Mouse (Mus musculus) midbrain, postnatal 0 days (tissue): ENCODE data around the gene Pde4b. TPM values are rescaled to one million over a fixed set of nuclear protein-coding genes. Genes with fewer than 3 reads are reported as not detected.

Experiments
- ATAC-seq: fragments of 200-750 bp; cut with Nextera tagmentation; 2 replicates; pipeline ENCODE4 v1.8.0; 2017; ENCODE audit warnings: moderate number of reproducible peaks, mild to moderate bottlenecking, moderate TSS enrichment, moderate library complexity; ENCODE audit not compliant: low FRiP score
- DNase-seq: peaks from one replicate; pipeline ENCODE4 v3.0.0-alpha.2; 2015; ENCODE audit warnings: low spot score
- H3K27ac ChIP-seq: fragments of 300-500 bp; sonication (generic); 2 replicates; pipeline ENCODE4 v1.5.1; 2014; ENCODE audit warnings: low read depth, mild to moderate bottlenecking, low read length, mixed read lengths
- H3K27me3 ChIP-seq: fragments of 300-500 bp; sonication (generic); 2 replicates; pipeline ENCODE4 v1.6.1; 2014; ENCODE audit warnings: low read length, control low read depth, mixed read lengths; ENCODE audit not compliant: insufficient read depth
- H3K36me3 ChIP-seq: fragments of 300-500 bp; sonication (generic); 2 replicates; pipeline ENCODE4 v1.6.1; 2014; ENCODE audit warnings: low read length, control low read depth, mixed read lengths; ENCODE audit not compliant: insufficient read depth
- H3K4me1 ChIP-seq: fragments of 300-500 bp; sonication (generic); 2 replicates; pipeline ENCODE4 v1.6.1; 2014; ENCODE audit warnings: mild to moderate bottlenecking, control low read depth, antibody characterized with exemption, low read length, mixed read lengths; ENCODE audit not compliant: insufficient read depth
- H3K4me2 ChIP-seq: fragments of 300-500 bp; sonication (generic); 2 replicates; pipeline ENCODE4 v1.6.1; 2014; ENCODE audit warnings: low read depth, mild to moderate bottlenecking, low read length, mixed read lengths; ENCODE audit not compliant: poor library complexity, severe bottlenecking
- H3K4me3 ChIP-seq: fragments of 300-500 bp; sonication (generic); 2 replicates; pipeline ENCODE4 v1.5.1; 2014; ENCODE audit warnings: low read depth, mild to moderate bottlenecking, low read length, moderate library complexity
- H3K9ac ChIP-seq: fragments of 300-500 bp; sonication (generic); replicated peaks from 2 replicates; pipeline ENCODE4 v1.6.1; 2014; ENCODE audit warnings: mild to moderate bottlenecking, low read length, moderate library complexity, mixed read lengths; ENCODE audit not compliant: poor library complexity, severe bottlenecking
- H3K9me3 ChIP-seq: fragments of 300-500 bp; sonication (generic); 2 replicates; pipeline ENCODE4 v1.6.1; 2016; ENCODE audit warnings: low read length, control low read depth
- CTCF ChIP-seq: IDR thresholded peaks from 2 replicates; pipeline ENCODE4 v1.5.1; 2016; ENCODE audit warnings: antibody characterized with exemption, mild to moderate bottlenecking
- WGBS: fragments of 180-500 bp; shearing (Covaris S2); extraction: QIAGEN DNeasy Blood & Tissue Kit; methylation state at CpG from one replicate; pipeline ENCODE4 v1.1.7; 2014; 5-methylcytosine and 5-hydroxymethylcytosine counted together
- polyA plus RNA-seq: library from polyadenylated mRNA; unstranded; fragments of >200 nt; fragmentation: Nextera tagmentation; extraction: Ambion mirVana; gene quantifications from 2 replicates; pipeline ENCODE4 v1.2.1, GENCODE M21; 2015
- total RNA-seq: library from RNA; depleted of rRNA; stranded (reverse); fragments of >200 nt; gene quantifications from 2 replicates; pipeline ENCODE4 v1.2.3, GENCODE M21; 2014

The Pde4b gene
- total and polyA plus RNA-seq, 2 experiments from 2014 or later = 65.5 to 90.1 TPM

GRCm38 (mm10) chr4:102507753-102508152, 420.4 kb downstream of the Pde4b start:
- Histone ChIP-seq H3K4me2 (no peak overlapping the region), H3K9me3 (no peaks in the 10 kb centered on the region), H3K27ac (no peak overlapping the region), H3K36me3 (no peaks in the 10 kb centered on the region), H3K27me3 (no peaks in the 10 kb centered on the region), H3K4me3 (no peak overlapping the region), H3K9ac (no peak overlapping the region), H3K4me1 (peaks cover 6% of the 10 kb centered on the region; the same call in 1 of the 2 replicates)
- ATAC-seq (no peak), DNase-seq (no peak)
- 83% methylated on average over 2 of the region's 2 CpGs for WGBS
- peak; percentile 25 for TF ChIP-seq CTCF

GRCm38 (mm10) chr4:102510061-102510460, 422.7 kb downstream of the Pde4b start:
- ATAC-seq = no peak

DNA sequence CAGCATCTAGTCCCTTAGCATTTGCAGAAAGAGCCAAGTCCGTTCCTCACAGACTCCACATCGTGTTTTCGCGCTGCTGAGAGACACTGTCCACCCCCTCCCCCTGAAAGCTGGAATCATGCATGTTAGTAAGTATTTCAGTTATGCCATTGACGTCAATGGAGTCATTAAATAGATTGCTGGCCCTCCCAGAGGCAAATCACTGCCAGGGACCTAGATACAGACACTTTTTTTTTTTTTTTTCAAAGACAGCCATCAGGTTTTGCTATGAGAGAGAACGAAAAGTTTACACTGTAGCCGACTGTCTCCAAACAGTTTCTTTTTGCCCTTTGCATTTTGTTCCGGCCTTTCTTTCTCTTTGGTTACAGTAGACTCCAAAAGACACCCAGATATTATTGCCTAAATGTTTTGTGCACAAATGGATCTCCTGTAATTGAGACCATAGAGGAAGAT, 423.6 kb downstream of the Pde4b start:
- Histone ChIP-seq H3K27me3 (no peaks in the 10 kb centered on the region), H3K4me1 (peaks cover 6% of the 10 kb centered on the region; the same call in 1 of the 2 replicates), H3K4me2 (peak overlapping the region; percentile 12; the same call in 1 of the 2 replicates), H3K9me3 (no peaks in the 10 kb centered on the region), H3K4me3 (no peak overlapping the region), H3K36me3 (no peaks in the 10 kb centered on the region), H3K27ac (peak overlapping the region; percentile 58), H3K9ac (no peak overlapping the region)
- DNase-seq = peak; percentile 79
- ATAC-seq = peak; percentile 81; the same call in 1 of the 2 replicates
- WGBS = 35% methylated on average over 8 of the region's 8 CpGs
- TF ChIP-seq CTCF = no peak

More at GRCm38 (mm10) chr4:102510061-102510460, 422.7 kb downstream of the Pde4b start:
- WGBS = 81% methylated on average over 6 of the region's 6 CpGs
- Histone ChIP-seq H3K4me2 (no peak overlapping the region), H3K4me1 (peaks cover 6% of the 10 kb centered on the region; the same call in 1 of the 2 replicates), H3K36me3 (no peaks in the 10 kb centered on the region), H3K4me3 (no peak overlapping the region), H3K9ac (no peak overlapping the region), H3K9me3 (no peaks in the 10 kb centered on the region), H3K27me3 (no peaks in the 10 kb centered on the region), H3K27ac (no peak overlapping the region)
- no peak for DNase-seq
- no peak for TF ChIP-seq CTCF

DNA sequence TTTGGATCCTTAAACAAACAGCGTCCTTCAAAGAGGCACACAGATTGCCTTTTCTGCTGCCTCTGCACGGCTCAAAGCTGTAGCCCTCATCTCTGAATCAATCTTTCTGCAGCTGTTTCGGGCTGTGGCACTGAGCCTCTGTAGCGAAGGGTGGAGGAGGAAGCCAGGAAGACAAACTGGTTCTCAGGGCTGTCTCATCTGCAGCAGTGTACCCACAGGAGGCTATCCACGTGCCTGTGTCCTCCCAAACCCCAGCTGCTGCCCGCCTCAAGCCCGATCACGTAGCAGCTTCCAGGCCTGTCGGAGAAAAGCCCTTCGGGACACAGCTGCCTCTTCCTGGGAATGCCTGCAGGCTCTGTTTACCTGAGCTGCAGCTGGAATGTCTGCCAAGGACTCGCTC, 424.2 kb downstream of the Pde4b start:
- WGBS = 16% methylated on average over 11 of the region's 11 CpGs
- DNase-seq (peak; percentile 41), ATAC-seq (0 out of 2 replicates have a peak, but pooled peaks have one; percentile 20)
- H3K4me3 ChIP-seq = no peak overlapping the region
- no peaks in the 10 kb centered on the region for H3K36me3 ChIP-seq
- no peaks in the 10 kb centered on the region for H3K9me3 ChIP-seq
- peak overlapping the region; percentile 58 for H3K27ac ChIP-seq
- H3K9ac ChIP-seq = peak overlapping the region; percentile 33; the same call in 1 of the 2 replicates
- peaks cover 6% of the 10 kb centered on the region; the same call in 1 of the 2 replicates for H3K4me1 ChIP-seq
- no peak for TF ChIP-seq CTCF
- peak overlapping the region; percentile 12; the same call in 1 of the 2 replicates for H3K4me2 ChIP-seq
- H3K27me3 ChIP-seq = no peaks in the 10 kb centered on the region

GRCm38 (mm10) chr4:102512940-102513339, 425.6 kb downstream of the Pde4b start:
- H3K9me3 ChIP-seq = no peaks in the 10 kb centered on the region
- no peaks in the 10 kb centered on the region for H3K27me3 ChIP-seq
- no peak overlapping the region for H3K4me3 ChIP-seq
- 87% methylated on average over 7 of the region's 7 CpGs for WGBS
- no peak for TF ChIP-seq CTCF
- H3K9ac ChIP-seq = no peak overlapping the region
- ATAC-seq (no peak), DNase-seq (no peak)
- H3K36me3 ChIP-seq = no peaks in the 10 kb centered on the region
- no peak overlapping the region for H3K4me2 ChIP-seq
- no peak overlapping the region for H3K27ac ChIP-seq
- H3K4me1 ChIP-seq = peaks cover 6% of the 10 kb centered on the region; the same call in 1 of the 2 replicates

DNA sequence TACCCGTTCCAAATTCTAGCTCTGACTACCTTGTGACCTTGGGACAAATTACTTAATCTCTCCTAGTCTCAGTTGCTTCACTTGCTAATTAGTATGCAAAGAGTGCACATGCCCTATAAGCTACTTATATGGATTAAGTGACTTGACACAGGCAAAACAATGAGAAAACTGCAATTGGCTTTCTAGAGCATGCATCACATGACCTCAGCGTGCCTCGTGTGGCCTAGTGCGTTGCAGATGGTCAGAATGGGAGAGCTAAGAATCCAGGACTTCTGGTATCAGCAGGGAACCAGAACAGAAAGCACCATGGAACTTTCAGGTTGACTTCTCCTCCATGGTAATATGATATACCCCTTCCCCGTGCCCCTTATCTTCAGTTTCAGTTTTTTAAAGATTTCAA, 426.2 kb downstream of the Pde4b start:
- WGBS = 34% methylated on average over 5 of the region's 5 CpGs
- no peak for TF ChIP-seq CTCF
- Histone ChIP-seq H3K4me3 (no peak overlapping the region), H3K4me1 (peaks cover 6% of the 10 kb centered on the region; the same call in 1 of the 2 replicates), H3K36me3 (no peaks in the 10 kb centered on the region), H3K9ac (no peak overlapping the region), H3K27me3 (no peaks in the 10 kb centered on the region), H3K27ac (no peak overlapping the region), H3K9me3 (no peaks in the 10 kb centered on the region), H3K4me2 (no peak overlapping the region)
- ATAC-seq (no peak), DNase-seq (no peak)
